Mouse (Mus musculus) kidney, postnatal 25 days (tissue): ENCODE results near the gene Mtmr2.

Source experiments
- DNase-seq, 2 experiments: peaks; one replicate each; pipeline ENCODE4 v3.0.0; 2021; ENCODE audit warnings: mixed read lengths in 2 of 2

The Mtmr2 gene

DNA sequence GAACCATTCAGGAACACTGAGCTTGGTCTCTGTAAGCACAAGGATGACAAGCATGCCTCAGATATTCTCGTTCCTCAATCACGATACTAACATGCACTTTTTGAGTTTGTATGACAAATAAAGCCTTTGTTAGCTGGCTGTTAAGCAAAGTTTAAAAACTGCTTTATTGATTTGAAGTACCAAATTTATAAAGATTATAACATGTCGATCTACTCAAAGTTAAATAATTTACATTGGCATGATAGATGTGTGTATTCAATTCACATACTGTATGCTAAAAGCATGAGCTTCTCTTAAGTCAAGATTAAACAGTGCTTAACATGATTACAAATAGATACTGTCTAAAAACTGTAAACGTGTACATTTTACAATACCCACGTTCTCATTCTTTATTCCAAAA is 59.4 kb downstream of the Mtmr2 start:
- no peak for DNase-seq

GRCm38 (mm10) chr9:13809937-13810336 is 61.7 kb downstream of the Mtmr2 start:
- DNase-seq: no peak

GRCm38 (mm10) chr9:13818369-13818768 is 70.2 kb downstream of the Mtmr2 start:
- DNase-seq: peak in 1 of 2 experiments; percentile 12

- DNase-seq: no peak
These were observed 72.6 kb downstream of the Mtmr2 start for GRCm38 (mm10) chr9:13820774-13821173.

- DNase-seq: no peak
These were observed 77.7 kb downstream of the Mtmr2 start for GRCm38 (mm10) chr9:13825896-13826295.

- peak; percentile 80 to 91 for DNase-seq
These were observed 78.2 kb downstream of the Mtmr2 start for GRCm38 (mm10) chr9:13826391-13826805.

DNA sequence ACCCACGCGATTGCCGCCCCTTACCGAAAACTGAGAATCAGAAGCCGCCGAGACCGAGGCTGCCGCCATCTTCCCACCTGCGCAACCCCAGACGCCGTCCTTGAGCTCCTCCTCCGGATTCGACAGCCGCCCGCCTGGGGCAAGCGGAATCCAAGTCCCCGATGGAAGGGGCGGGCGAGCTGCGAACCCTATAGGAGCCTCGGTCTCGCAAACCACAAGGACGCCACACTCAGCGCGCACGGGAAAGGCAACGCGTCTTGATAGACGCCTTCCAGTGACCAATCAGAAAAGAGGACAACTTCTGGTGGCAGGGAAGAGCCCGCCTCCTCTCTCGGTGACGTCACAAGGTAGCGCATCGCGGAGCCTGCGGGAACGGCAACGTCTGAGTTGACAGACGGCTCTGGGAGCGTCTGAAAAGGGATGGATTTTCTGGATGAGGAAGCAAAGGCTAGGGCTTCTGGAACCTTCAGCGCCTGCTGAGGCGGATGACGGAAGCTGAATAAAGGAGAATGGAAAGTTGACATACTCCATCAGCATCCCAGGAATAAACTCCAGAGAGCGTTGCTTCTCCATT is 78.7 kb downstream of the Mtmr2 start, which contains the start of gene Cep57:
Cep57 (minus strand) TSS at position 276 of the 574 bp plus-strand sequence.
- DNase-seq: peak; percentile 95 to 97

DNA sequence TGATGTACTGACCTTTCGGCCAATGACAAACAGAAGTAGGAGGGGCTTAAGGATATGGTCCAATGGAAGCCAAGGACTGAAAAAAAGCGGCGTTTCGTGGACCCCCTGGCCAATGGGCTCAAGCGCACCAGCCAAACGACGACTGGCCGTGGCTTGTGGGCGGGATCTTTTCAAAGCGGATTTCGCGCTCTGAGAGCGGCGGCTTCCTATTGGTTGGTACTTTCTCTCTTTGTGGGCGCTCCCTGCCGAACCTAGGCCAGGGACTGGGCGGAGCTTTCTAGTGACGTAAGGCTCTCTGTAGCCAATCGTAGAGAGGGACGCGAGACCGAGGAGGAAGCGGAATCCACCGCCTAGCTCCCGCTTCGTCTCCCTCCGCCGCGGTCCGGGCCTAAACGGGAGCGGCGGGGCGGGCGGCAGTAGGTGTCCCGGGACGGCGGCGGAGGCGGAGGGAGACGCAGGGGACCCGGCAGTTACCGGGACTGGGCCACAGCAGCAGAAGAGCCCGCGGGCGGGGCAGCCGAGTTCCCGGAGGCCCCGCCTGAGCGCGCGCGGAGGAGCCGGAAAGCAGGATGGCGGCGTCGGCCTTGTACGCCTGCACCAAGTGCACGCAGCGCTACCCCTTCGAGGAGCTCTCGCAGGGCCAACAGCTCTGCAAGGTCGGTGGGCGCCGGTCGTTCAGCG is 79.3 kb downstream of the Mtmr2 start, which contains the start of gene Fam76b:
Fam76b (plus strand) TSS at position 311 of the 681 bp plus-strand sequence.
- peak; percentile 99 to 100 for DNase-seq

- peak in 1 of 2 experiments; percentile 42 for DNase-seq
These were observed 79.9 kb downstream of the Mtmr2 start for GRCm38 (mm10) chr9:13828087-13828441.

DNA sequence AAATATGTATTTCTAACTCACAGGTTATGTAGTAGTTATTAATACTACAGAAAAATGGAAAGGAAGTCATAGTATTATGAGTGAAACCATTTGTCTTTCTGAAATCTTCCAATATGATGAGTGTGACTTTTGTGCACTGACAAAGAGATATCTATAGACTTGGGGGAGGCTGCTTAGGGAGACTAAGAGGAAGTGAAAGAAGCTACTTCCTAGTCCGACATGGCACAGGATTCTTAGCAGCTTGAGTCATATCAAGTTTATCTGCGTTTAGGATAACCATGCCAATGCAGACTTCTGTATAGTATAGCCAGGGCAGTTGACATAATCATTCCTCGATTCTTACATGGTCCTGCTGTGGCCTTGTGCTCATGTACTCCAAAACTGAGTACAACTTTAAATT is 87.0 kb downstream of the Mtmr2 start:
- no peak for DNase-seq

- no peak for DNase-seq
These were observed 88.5 kb downstream of the Mtmr2 start for GRCm38 (mm10) chr9:13836726-13837125.

DNA sequence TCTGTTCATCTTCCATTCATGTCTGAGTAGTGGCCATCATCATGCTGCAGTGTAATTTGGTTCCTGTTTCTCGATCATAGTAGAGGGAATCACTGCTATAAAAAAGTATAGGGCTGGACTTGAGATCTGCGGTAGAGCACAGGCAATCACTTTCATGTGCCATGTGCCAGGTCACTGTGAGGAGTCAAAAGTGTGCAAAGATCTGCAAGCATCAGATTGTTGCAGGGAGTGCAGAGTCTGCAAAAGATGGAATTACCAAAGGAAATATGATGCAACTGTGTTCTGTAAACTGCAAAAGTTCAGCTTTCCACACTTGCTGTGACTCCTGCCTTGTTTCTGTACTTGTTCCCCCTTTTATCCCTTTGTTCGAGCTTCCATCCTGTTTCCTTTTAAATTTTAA is 99.4 kb downstream of the Mtmr2 start:
- no peak for DNase-seq

DNA sequence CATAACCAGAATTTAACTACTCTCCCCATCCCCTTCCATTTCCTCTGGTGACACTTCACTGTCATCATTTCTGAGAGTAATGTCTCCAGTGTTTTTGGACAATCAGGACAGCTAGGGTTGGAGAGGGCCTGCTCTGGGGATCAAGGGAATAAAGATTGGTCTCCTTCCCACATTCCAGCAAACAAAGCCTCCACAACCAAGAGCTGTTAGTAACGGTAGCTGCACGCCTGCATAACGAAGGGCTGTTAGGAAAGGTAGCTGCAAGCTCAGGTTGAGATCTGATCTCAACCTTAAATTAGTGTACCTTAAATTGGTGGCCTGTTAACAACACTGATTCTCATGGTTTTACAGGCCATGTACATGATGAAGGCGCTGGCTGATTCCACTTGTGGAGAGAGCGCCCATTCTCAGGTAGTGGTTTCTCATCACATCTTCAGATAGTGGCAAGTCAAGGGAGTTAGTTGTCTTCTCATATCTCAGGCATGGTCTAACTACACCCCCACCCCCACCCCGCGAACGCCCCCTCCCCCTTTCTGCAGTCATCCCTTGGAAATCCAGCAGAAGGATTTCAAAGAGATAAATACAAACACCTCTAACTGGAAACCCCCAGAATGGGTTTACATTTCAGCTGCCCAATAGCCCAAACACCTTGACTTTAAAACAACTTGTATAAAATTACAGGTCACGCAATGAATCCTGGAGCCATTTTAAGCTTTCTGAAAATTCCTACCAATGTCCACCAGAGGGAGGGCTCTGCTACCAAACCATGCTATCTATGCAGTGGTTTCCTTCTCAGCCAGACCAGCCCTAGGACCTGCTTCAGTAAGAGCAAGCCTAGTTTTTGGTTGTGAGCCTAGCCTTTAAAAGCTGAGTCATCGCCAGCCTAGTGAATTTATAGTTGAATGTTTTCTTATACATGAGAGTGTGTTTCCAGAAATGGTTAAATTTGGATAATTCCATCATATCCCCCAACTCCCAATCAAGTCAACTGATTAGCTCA is 100.6 kb downstream of the Mtmr2 start:
- peak in 1 of 2 experiments; percentile 7 for DNase-seq

DNA sequence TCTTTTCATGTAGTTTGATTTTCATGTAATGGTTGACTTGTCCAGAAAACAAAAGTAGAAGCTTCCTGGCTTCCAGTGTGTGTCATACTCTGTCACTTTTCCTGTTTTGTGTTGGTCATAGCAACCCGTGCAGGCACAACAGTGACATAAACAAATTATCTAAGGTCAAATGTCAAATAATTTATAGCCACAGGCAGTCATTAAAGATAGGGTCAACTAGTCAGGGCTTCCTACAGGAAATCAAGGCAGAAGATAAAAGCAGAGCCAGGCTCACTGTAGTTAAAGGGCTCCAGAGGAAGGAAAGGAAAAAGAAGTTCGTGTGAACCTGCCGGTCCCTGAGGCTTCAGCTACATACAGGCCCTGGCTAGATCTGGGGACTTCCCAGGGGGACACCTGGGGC is 105.7 kb downstream of the Mtmr2 start:
- no peak for DNase-seq
